Mouse (Mus musculus): ENCODE data around the gene Hsd17b14.

DNA sequence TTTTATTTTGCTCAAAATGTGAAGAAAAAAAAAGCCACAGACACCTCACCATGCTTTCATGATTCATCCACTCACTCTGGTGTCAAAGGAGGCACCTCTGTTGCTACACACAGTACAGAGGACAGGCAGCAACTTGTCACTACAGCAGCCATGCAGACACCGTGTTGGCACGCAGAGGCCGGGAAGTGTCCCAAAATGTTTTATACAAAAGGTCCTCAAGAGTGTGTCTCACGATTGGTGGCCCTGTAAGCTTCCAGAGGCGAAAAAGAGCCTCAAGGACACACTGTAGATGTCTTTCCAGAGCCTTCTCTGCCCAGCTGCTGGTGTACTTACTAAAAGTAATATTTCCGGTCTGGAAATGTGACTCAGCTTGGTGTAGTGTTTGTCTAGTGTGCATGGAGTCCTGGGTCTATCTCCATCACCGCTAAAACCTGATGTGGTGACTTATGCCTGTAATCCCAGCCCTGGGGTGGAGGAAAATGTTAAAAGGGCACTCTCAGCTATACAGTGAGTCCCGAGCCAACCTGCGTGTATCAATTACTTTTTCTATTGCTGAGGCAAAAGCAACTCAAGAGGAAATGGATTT, 51.1 kb downstream of the Hsd17b14 start:
- TF ChIP-seq POLR2A (IDR thresholded peaks at IDR 0.05; ENCODE audit: low read depth, low read length) (no peak), CTCF (conservative IDR thresholded peaks at IDR 0.05; ENCODE audit: insufficient read depth, insufficient read length, low read depth, low read length) (no peak)

Data from kidney, adult 2 months (tissue).